Mouse (Mus musculus): ENCODE results near the gene Nkx3-2. TPM values are rescaled to one million over a fixed set of nuclear protein-coding genes. Genes with fewer than 3 reads are reported as not detected.

Nkx3-2 gene
- polyA plus RNA-seq, 1 experiment from 2014 or later, result not detected

DNA sequence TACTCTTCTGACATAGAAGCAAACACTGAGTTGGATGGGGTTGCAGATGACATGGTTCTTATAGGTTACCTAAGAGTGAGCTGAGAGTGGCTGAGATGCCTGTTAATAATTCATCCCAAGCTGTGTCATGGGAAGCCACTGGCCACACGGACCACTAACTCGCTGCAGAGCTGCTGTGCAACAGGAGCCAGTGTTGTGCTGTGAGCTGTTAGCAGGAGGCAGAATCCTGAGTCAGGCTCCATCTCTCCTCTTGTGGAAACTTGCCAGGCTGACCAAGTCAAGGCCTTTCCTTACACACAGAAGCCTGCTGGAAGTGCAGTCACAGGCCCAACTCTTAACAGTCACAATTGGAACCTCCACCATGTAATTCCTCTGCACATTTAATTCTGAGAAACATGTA is 26.2 kb upstream of the Nkx3-2 start:
- peaks cover 88% of the 10 kb centered on the region for H3K36me3 ChIP-seq (replicated peaks; ENCODE audit: control insufficient read depth, insufficient read depth)
- no peaks in the 10 kb centered on the region for H3K9me3 ChIP-seq (ENCODE audit: control insufficient read depth, low read length)
- DNase-seq (ENCODE audit: low spot score) (no peak), ATAC-seq (ENCODE audit: low FRiP score) (no peak)
- no peak overlapping the region for H3K4me3 ChIP-seq (replicated peaks; ENCODE audit: low read length)
- no peaks in the 10 kb centered on the region for H3K27me3 ChIP-seq (ENCODE audit: control insufficient read depth, insufficient read depth, low read length)
- H3K9ac ChIP-seq, result no peak overlapping the region
- H3K27ac ChIP-seq, result no peak overlapping the region
- 95% methylated on average over 2 of the region's 2 CpGs for WGBS
- H3K4me2 ChIP-seq (replicated peaks), result no peak overlapping the region
- H3K4me1 ChIP-seq (replicated peaks; ENCODE audit: control insufficient read depth, insufficient read depth, low read length), result no peaks in the 10 kb centered on the region

DNA sequence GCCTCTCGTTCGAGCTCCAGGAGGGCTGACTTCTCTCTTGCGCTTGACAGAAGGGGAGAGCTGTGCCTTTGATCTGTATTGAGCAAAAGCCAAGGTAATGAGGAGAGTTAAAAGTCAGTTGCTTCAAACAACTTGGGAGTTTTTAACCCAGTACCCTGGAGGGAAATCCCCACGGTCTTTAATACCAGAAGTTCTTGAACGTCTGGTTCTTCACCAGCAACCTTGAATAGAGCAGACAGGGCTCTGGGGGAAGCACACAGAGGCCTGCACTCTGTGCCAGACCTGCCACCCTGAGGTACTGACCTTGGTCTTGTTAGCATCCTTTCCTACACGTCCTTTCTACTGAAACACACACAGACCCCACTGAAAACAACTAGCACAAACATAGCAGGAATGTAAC is 24.6 kb upstream of the Nkx3-2 start:
- no peak for DNase-seq (ENCODE audit: low spot score)
- Histone ChIP-seq H3K4me2 (replicated peaks) (no peak overlapping the region), H3K27ac (no peak overlapping the region), H3K36me3 (replicated peaks; ENCODE audit: control insufficient read depth, insufficient read depth) (peaks cover 78% of the 10 kb centered on the region), H3K9ac (no peak overlapping the region), H3K9me3 (ENCODE audit: control insufficient read depth, low read length) (no peaks in the 10 kb centered on the region), H3K4me1 (replicated peaks; ENCODE audit: control insufficient read depth, insufficient read depth, low read length) (no peaks in the 10 kb centered on the region), H3K4me3 (replicated peaks; ENCODE audit: low read length) (no peak overlapping the region), H3K27me3 (ENCODE audit: control insufficient read depth, insufficient read depth, low read length) (no peaks in the 10 kb centered on the region)
- 82% methylated on average over 6 of the region's 6 CpGs for WGBS
- no peak for ATAC-seq (ENCODE audit: low FRiP score)

DNA sequence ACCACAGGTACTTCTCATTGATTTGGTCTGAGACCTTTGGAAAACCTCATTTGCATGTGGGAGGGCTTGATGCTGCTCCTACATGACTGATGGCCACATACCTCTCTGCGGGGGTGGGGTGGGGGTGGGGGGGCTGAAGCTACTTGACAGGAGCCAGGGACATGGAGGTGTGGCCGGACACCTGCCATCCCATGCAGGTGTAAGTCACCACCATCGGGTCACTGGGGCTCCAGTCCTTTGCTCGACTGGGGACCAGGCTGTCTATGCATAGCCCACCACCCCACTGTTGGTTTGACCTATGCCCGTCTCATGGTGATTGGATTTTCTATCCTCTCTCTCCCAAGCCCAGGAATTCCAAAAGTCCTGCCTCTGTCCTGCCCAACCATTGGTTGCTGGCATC is 17.6 kb upstream of the Nkx3-2 start:
- peak; percentile 37; the same call in 1 of the 2 replicates for ATAC-seq (ENCODE audit: low FRiP score)
- no peak overlapping the region for H3K27ac ChIP-seq

DNA sequence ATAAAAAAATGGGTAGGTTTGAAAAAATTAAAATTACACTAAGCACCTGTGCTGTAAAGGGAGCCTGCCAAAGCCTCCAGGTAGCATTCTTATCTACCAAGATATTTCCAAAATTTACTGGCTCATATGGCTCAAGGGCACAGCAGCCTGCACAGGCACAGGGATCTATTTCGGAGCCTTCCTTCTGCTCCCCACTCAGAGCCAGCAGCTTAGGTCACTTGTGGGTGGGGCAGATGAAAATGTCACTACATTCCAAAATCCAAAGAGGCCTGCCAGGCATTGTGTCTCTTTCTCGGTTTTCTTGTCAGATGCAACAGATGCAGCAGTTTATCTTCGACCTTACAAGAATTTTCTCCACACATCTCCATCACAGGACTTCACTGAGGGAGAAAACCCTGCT is 15.7 kb upstream of the Nkx3-2 start:
- no peak overlapping the region for H3K4me3 ChIP-seq (replicated peaks; ENCODE audit: low read length)
- no peaks in the 10 kb centered on the region for H3K27me3 ChIP-seq (ENCODE audit: control insufficient read depth, insufficient read depth, low read length)
- WGBS, result 86% methylated on average over 3 of the region's 3 CpGs
- H3K4me2 ChIP-seq (replicated peaks), result no peak overlapping the region
- no peaks in the 10 kb centered on the region for H3K4me1 ChIP-seq (replicated peaks; ENCODE audit: control insufficient read depth, insufficient read depth, low read length)
- H3K9ac ChIP-seq, result no peak overlapping the region
- H3K9me3 ChIP-seq (ENCODE audit: control insufficient read depth, low read length), result no peaks in the 10 kb centered on the region
- no peak overlapping the region for H3K27ac ChIP-seq
- ATAC-seq (ENCODE audit: low FRiP score), result no peak
- H3K36me3 ChIP-seq (replicated peaks; ENCODE audit: control insufficient read depth, insufficient read depth), result no peaks in the 10 kb centered on the region
- DNase-seq (ENCODE audit: low spot score), result no peak

More for the DNA sequence above, 17.6 kb upstream of the Nkx3-2 start:
- no peaks in the 10 kb centered on the region for H3K4me1 ChIP-seq (replicated peaks; ENCODE audit: control insufficient read depth, insufficient read depth, low read length)
- no peak overlapping the region for H3K4me2 ChIP-seq (replicated peaks)
- H3K9ac ChIP-seq, result no peak overlapping the region
- no peak overlapping the region for H3K4me3 ChIP-seq (replicated peaks; ENCODE audit: low read length)
- H3K9me3 ChIP-seq (ENCODE audit: control insufficient read depth, low read length), result no peaks in the 10 kb centered on the region
- no peaks in the 10 kb centered on the region for H3K27me3 ChIP-seq (ENCODE audit: control insufficient read depth, insufficient read depth, low read length)
- DNase-seq (ENCODE audit: low spot score), result no peak
- H3K36me3 ChIP-seq (replicated peaks; ENCODE audit: control insufficient read depth, insufficient read depth), result peaks cover 18% of the 10 kb centered on the region
- WGBS, result 95% methylated on average over 5 of the region's 5 CpGs

DNA sequence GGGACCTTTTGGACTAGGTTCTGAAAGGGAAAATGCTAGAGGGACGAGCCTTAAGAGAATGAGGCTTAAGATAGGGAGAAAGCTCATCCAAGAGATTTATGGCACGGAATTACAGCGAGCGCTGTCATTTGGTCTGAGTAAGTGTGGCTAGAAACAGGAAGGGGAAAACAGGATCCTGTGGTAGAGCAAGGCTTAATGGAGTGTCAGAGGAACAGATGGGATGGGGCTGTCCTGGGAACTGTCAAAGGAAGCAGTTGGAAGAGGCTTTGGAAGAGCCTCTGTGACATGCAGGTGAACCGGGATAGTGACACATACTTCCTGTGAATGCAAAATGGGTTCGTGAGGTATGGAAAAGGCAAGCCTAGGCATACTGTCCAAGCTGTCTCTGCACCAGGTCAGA is 11.4 kb upstream of the Nkx3-2 start:
- no peak overlapping the region for H3K4me3 ChIP-seq (replicated peaks; ENCODE audit: low read length)
- H3K9me3 ChIP-seq (ENCODE audit: control insufficient read depth, low read length), result no peaks in the 10 kb centered on the region
- H3K4me1 ChIP-seq (replicated peaks; ENCODE audit: control insufficient read depth, insufficient read depth, low read length), result no peaks in the 10 kb centered on the region
- DNase-seq (ENCODE audit: low spot score) (no peak), ATAC-seq (ENCODE audit: low FRiP score) (no peak)
- no peaks in the 10 kb centered on the region for H3K36me3 ChIP-seq (replicated peaks; ENCODE audit: control insufficient read depth, insufficient read depth)
- no peak overlapping the region for H3K27ac ChIP-seq
- H3K4me2 ChIP-seq (replicated peaks), result no peak overlapping the region
- no peaks in the 10 kb centered on the region for H3K27me3 ChIP-seq (ENCODE audit: control insufficient read depth, insufficient read depth, low read length)
- WGBS, result 78% methylated on average over 6 of the region's 6 CpGs
- H3K9ac ChIP-seq, result no peak overlapping the region

DNA sequence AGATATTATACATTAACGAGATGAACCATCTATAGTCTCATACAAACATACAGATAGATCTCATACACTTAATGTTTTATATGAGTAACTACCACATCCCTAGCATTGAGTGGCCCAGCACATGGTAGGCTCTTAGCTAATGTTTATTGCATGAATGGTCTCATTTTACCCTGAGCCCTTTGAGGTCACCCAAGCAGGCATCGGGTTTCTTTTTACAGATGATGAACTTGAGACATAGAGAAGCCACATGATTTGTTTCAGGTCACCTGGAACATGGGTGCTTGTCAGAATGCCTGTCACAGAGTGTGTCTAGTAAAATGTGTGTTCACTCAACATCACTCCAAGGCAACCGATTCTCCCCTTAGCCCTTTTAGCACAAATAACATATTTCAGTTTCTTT is 11.0 kb upstream of the Nkx3-2 start:
- Histone ChIP-seq H3K36me3 (replicated peaks; ENCODE audit: control insufficient read depth, insufficient read depth) (no peaks in the 10 kb centered on the region), H3K27me3 (ENCODE audit: control insufficient read depth, insufficient read depth, low read length) (0 out of 2 replicates have a peak, but pooled peaks cover under 1% of the 10 kb centered on the region), H3K4me3 (replicated peaks; ENCODE audit: low read length) (no peak overlapping the region), H3K27ac (no peak overlapping the region), H3K4me2 (replicated peaks) (no peak overlapping the region), H3K4me1 (replicated peaks; ENCODE audit: control insufficient read depth, insufficient read depth, low read length) (no peaks in the 10 kb centered on the region), H3K9ac (no peak overlapping the region), H3K9me3 (ENCODE audit: control insufficient read depth, low read length) (no peaks in the 10 kb centered on the region)
- WGBS, result 79% methylated on average over 3 of the region's 3 CpGs
- no peak for DNase-seq (ENCODE audit: low spot score)
- ATAC-seq (ENCODE audit: low FRiP score), result no peak

DNA sequence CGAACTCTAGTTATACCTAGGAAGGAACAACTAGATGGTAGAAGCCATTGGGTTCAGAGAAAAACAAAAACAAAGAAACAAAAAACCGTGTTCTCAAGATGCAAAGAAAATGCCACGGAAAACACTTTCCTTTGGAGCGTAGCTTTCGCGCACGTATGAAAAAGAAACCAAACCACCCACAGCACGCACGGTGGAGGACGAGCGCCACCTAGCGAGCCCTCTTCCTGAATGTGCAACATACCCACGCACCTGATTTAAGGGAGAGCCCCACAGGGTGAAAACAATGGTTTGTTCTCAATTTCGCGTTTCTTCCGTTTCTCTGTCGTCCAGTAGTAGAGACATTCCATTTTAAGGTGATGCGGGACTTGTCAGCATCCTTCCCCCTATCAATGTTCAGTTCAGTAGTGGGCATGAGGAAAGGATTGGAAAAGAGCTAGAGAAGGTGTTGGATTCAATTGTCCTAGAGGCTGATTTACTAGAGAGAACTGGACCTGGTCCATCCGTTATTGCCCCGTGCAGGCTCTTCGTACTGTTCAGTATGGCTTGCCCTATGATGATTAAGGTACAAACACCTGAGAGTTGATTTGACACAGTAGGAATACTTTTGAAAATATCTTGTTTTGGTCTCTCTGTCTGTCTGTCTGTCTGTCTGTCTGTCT is 4.2 kb upstream of the Nkx3-2 start:
- H3K27me3 ChIP-seq (ENCODE audit: control insufficient read depth, insufficient read depth, low read length), result peaks cover 52% of the 10 kb centered on the region
- no peaks in the 10 kb centered on the region for H3K9me3 ChIP-seq (ENCODE audit: control insufficient read depth, low read length)
- ATAC-seq (ENCODE audit: low FRiP score) (peak; percentile 88), DNase-seq (ENCODE audit: low spot score) (peak; percentile 98)
- WGBS, result 5% methylated on average over 21 of the region's 21 CpGs
- no peaks in the 10 kb centered on the region for H3K36me3 ChIP-seq (replicated peaks; ENCODE audit: control insufficient read depth, insufficient read depth)
- peaks cover 14% of the 10 kb centered on the region for H3K4me1 ChIP-seq (replicated peaks; ENCODE audit: control insufficient read depth, insufficient read depth, low read length)
- H3K4me2 ChIP-seq (replicated peaks), result peak overlapping the region; percentile 41
- H3K27ac ChIP-seq, result no peak overlapping the region
- peak overlapping the region; percentile 12 for H3K4me3 ChIP-seq (replicated peaks; ENCODE audit: low read length)
- H3K9ac ChIP-seq, result no peak overlapping the region

DNA sequence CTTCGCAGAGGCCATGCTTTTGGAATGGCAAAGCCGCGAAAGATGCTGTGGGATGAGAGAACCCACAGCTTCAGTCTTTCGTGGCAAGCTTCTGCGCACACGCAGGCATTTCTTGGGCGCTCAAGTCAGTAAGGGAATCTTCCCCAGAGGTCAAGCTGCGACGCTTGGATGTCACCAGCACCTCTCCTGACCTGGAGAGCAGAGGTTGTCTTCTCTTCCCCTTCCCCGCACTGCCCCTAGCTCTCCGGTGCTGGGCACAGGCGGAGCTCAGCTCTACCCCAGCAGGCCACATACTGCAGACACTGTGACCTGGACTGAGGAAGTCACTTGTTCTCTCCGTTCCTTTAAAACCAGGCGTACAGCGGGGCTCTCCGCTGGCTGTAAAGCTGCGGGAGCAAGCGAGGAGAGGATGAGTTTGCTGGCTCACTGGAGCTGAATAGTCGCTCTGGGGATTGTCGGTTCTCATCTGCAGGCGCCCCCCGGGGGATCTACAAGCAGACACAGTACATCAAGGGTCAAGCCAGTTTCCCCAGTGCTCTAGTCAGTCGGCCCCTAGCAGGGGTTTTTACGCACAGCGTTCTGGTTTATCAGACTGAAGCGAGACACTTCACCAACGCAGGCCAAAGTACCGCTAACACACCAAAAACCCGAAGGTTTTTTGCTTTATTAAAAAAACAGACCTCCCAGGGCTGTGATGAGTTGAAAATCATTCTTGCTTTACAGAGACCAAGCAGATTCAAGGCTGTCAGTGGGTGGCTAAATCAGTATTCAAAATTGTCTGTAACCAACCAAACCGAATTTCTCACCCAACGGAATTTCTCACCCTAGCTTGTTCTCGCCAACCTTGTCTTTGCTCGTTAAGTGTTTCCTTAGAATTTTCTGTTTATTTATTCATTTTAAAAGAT is 3.2 kb upstream of the Nkx3-2 start:
- 2% methylated on average over 33 of the region's 33 CpGs for WGBS
- H3K27ac ChIP-seq, result no peak overlapping the region
- H3K9ac ChIP-seq, result no peak overlapping the region
- no peak for DNase-seq (ENCODE audit: low spot score)
- H3K4me1 ChIP-seq (replicated peaks; ENCODE audit: control insufficient read depth, insufficient read depth, low read length), result peaks cover 18% of the 10 kb centered on the region
- H3K9me3 ChIP-seq (ENCODE audit: control insufficient read depth, low read length), result no peaks in the 10 kb centered on the region
- peaks cover 61% of the 10 kb centered on the region for H3K27me3 ChIP-seq (ENCODE audit: control insufficient read depth, insufficient read depth, low read length)
- H3K4me2 ChIP-seq (replicated peaks), result peak overlapping the region; percentile 41
- peak overlapping the region; percentile 12 for H3K4me3 ChIP-seq (replicated peaks; ENCODE audit: low read length)
- no peaks in the 10 kb centered on the region for H3K36me3 ChIP-seq (replicated peaks; ENCODE audit: control insufficient read depth, insufficient read depth)
- ATAC-seq (ENCODE audit: low FRiP score), result no peak

DNA sequence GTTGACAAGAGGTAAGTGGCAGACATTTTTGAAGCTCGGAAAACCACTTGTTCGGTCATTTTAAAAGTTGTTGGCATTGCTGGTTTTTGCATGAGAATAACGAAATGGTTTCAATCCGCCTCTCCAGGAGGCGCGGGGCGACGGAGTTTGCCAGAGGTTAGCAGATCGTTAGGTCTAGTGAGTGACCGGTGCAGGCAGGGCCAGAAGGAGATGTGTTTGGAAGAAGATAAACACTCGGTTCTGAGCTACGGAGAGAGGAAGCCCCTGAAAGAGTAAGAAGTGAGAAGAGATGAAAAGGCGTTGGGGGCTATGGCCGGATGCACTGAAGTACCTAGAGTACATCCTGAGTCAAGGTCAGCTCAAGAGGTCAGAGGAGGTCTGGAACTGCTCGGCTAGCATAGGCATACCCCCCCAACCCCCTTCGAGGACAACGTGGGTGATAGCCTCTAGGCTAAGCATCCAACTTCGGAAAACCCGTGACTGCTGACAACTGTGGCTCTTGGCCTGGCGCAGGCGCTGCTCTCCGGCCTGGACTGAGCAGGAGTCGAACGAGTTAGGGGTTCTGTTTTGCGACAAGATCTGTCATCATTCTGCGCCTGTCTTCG is 2.2 kb upstream of the Nkx3-2 start:
- H3K27ac ChIP-seq, result no peak overlapping the region
- no peak overlapping the region for H3K9ac ChIP-seq
- WGBS, result 2% methylated on average over 27 of the region's 27 CpGs
- H3K9me3 ChIP-seq (ENCODE audit: control insufficient read depth, low read length), result no peaks in the 10 kb centered on the region
- no peak for DNase-seq (ENCODE audit: low spot score)
- no peaks in the 10 kb centered on the region for H3K36me3 ChIP-seq (replicated peaks; ENCODE audit: control insufficient read depth, insufficient read depth)
- H3K4me1 ChIP-seq (replicated peaks; ENCODE audit: control insufficient read depth, insufficient read depth, low read length), result peaks cover 18% of the 10 kb centered on the region
- H3K27me3 ChIP-seq (ENCODE audit: control insufficient read depth, insufficient read depth, low read length), result peaks cover 72% of the 10 kb centered on the region
- no peak for ATAC-seq (ENCODE audit: low FRiP score)
- H3K4me2 ChIP-seq (replicated peaks), result no peak overlapping the region
- no peak overlapping the region for H3K4me3 ChIP-seq (replicated peaks; ENCODE audit: low read length)

Measured in hindbrain, embryonic 14.5 days (tissue).